Mouse (Mus musculus) heart, postnatal 4 days (tissue): ENCODE results near the gene Rsph3a. TPM values are rescaled to one million over a fixed set of nuclear protein-coding genes. Genes with fewer than 3 reads are reported as not detected.

ENCODE experiments used
- total RNA-seq, 2 experiments: library from RNA; stranded (reverse); gene quantifications; 2 replicates each; pipeline ENCODE4 v1.2.3; 2021

The Rsph3a gene
- total RNA-seq, 2 experiments from 2014 or later, result 41.3 to 44.9 TPM

Other genes with a start within 250 kb of the Rsph3a start
- 100 to 1,000 TPM in 1 of 2 experiments, 10 to 100 TPM in 1; 96.0 to 105 TPM for gene Fndc1, start 118.3 kb upstream of the Rsph3a start, total RNA-seq
- 1 to 10 TPM; 1.9 to 2.5 TPM for gene Tagap, start 19.6 kb upstream of the Rsph3a start, total RNA-seq
- under 1 TPM in 1 of 2 experiments, not detected in 1; 0.12 TPM for gene Gm49673, start 202.2 kb downstream of the Rsph3a start, total RNA-seq
- gene Rnaset2a, start 202.5 kb downstream of the Rsph3a start, total RNA-seq, result 10 to 100 TPM; 22.8 to 23.0 TPM
- 10 to 100 TPM; 16.0 to 21.0 TPM for gene Fgfr1op, start 219.9 kb downstream of the Rsph3a start, total RNA-seq